Mouse (Mus musculus): Measurements from ENCODE around the gene Arid5b.

Gene Arid5b

DNA sequence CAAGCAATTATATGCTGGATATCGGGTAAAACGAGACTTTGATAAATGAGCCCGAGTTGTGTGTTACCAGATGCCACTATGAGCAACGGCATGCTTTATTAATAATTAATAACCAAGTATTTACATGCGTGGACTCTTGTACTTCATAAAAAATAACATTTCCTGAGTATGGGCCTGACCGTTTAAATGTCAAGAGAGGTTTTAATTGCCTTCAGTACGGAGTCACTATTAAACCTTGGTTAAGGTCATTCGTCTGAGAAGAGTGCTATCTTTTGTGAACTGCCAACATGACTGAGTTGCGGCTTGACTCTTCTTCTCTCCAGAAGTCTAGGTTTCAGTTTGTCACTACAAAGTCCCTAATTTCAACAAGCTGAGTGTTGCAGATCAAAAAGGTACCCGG, 8.8 kb downstream of the Arid5b start:
- DNase-seq (ENCODE audit: low spot score in 2 of 2): no peak

DNA sequence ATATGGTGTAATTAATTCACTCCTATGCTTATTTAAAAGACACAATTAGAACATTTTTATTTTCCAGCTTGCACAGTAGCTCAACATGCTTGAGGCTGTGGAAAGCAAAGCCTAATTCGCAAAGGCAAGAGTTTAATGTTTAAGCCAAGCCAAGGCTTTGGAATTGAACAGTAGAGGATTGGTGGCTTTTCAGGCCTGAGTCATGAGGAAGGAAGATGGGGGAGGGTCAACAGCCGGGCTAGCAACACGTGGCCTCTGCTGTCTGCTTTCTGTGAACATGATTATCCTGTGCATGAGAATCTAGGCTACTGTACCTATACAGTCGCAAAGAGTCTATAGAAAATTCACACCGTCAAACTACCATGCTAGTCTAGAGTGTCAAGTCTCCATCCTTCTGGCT, 9.9 kb downstream of the Arid5b start:
- DNase-seq (ENCODE audit: low spot score in 2 of 2): peak in 1 of 2 experiments; percentile 16

GRCm38 (mm10) chr10:68263969-68264688, 14.4 kb downstream of the Arid5b start:
- no peak for DNase-seq (ENCODE audit: low spot score in 2 of 2)

DNA sequence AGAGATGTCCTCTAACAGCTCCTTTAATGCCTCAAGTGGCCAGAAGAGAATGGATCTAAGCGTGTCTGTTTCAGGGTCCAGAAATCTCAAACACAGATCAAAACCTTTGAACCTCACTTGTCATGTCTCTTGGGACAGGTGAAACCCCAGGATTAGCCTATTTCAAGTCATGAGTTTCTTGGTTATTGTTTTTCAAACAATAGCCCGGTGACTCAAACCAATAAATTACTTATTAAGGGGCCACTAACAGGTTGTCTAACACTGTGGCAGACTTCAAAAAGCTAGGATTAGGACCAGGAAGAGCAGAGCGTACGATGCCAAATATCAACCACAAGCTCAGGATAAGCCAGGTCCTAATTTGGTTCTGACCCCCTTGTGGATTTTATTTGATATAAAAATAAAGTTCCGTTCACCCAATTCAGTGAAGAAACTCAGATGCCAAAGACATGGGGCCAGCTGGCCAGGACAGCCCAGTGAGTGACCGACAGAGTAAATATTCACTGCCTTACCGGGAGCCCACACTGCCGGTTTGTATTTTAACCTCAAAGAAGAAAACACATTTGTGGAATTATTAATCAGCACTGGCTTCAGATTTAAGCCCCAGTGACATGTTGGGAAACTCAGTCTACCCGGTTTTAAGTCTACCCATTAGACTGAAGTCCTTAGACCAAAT, 15.1 kb downstream of the Arid5b start:
- no peak for DNase-seq (ENCODE audit: low spot score in 2 of 2)

DNA sequence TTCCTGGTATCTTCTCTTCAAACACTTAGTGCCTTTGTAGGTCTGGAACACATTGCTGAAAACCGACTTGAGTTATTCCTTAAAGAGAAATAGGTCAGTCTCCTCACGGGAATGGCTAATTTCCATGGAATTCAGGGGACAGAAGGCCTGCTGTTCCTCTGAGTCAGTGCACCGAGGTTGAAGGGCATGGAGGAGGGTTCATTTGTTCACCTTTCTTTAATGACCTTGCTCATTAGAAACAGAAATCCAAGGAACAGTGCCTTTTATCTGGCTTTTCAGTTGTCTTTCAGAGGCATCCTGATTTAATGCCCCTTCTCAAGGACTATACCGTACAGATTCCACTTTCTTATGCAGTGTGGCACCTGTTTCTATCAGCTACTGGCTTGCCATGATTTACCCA, 18.9 kb downstream of the Arid5b start:
- no peak for DNase-seq (ENCODE audit: low spot score in 2 of 2)

DNA sequence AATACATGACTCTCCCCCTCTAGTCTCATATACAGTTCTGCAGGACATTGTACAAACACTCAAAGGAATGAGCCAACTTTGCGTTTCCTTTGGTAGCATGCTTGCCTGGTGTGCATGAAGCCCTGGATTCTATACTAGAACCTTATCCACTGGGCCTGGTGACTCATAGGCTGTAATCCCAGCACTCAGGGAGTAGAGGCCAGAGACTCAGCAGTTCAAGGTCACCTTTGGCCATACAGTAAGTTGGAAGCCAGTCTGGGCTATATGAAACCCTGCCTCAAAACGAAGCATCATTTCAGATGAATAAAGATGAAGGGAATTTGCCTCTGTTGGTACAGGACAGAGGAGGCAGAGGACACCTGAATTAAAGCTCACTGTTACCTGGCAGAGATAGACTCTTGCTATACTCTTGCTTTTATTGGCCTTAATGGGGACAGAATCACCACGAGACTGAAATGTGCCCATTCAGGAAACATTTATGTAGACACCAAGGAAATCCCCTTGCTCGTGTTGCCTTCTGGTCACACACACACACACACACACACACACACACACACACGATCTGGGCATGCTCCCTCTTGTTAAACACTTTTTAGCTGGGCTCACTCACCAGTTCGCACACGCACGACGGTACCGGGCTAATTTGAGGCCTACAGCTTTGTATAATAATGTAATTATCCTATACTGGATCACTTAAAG, 21.0 kb downstream of the Arid5b start:
- no peak for DNase-seq (ENCODE audit: low spot score in 2 of 2)

DNA sequence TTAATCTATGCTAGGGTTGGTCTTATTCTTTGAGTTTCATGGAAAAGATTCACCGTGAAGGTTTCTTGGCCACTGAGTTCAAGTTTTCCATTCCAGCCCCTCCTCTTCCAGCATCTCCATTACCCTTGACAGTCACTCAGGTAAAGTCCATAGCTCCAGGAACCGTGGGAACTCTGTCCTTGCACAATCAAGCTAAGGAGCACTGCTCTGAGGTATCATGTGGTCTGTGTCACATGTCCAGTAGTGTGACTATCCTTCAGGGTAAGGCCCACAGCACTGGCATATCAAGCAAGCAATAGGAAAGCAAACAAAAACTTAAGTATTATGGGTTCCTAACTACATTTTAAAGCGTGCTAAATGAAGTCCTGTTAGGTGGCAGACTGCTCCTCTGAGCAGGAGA, 22.4 kb downstream of the Arid5b start:
- no peak for DNase-seq (ENCODE audit: low spot score in 2 of 2)

DNA sequence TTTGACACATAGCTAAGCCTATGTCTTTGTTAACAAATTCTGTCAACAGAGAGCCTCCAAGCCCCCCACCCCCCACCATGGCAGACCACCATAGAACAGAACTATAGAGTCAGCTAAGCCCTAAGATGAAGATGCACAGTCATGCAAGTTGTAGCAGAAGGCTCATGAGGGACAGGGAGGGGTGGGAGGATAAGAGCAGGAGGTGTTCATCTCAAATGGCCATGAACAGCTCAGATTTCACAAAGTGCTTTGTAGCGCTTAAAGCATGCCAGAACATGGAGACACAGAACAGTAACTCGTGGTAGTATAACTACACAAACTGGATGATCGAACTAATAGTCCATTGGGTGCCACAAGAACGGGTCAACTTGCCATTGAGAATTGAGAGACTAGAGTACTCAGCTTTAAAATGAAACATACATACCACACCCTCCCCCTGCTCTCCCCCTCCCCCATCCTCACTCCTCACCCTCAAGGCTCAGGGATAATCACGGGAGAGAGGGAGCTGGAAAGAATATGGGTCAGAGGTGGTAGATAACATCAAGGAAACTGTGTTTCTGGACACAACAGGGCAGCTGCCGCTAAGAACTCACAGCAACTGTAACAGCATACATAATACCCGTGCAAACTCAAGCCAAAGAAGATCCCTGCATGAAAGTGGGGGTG, 25.0 kb downstream of the Arid5b start:
- DNase-seq (ENCODE audit: low spot score in 2 of 2): no peak

- no peak for DNase-seq (ENCODE audit: low spot score in 2 of 2)
These were observed 25.9 kb downstream of the Arid5b start for GRCm38 (mm10) chr10:68252650-68253049.

- DNase-seq (ENCODE audit: low spot score in 2 of 2): no peak
These were observed 29.2 kb downstream of the Arid5b start for GRCm38 (mm10) chr10:68249355-68249782.

- no peak for DNase-seq (ENCODE audit: low spot score in 2 of 2)
These were observed 30.1 kb downstream of the Arid5b start for GRCm38 (mm10) chr10:68248281-68249015.

DNA sequence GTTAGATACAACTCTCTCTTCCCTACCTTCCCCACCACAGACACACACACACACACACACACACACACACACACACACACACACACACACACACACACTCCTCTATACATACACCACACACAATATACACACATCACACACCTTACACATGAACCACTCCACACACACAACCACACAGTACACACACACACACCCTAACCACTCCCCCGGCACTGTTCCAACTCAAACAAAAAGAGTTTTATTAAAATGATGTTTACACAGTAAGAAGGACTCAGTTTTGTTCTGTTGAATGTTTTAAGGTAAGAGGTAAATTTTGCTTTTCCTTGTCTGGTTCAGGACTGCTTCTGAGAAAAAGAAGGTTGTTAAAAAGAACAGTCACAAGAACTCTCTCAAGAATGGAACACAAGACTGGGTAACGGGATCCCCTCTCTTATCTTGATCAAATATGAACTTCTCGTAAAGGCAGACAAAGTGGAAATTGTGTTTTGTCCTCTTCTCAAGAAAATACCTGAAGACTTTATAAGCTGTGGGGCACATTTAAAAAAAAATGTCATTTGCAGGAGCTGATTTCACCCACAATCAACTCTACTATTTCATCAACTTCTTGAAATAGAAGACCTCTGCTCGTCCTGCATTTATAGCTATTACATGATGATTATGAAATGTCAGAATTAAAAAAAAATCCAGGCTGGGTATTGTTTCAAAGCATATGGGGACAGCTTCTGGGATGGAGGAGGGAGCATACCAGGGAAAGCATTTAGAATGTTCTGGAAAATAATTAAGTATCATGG, 30.9 kb downstream of the Arid5b start:
- no peak for DNase-seq (ENCODE audit: low spot score in 2 of 2)

GRCm38 (mm10) chr10:68246603-68247247, 31.8 kb downstream of the Arid5b start:
- DNase-seq (ENCODE audit: low spot score in 2 of 2): no peak

DNA sequence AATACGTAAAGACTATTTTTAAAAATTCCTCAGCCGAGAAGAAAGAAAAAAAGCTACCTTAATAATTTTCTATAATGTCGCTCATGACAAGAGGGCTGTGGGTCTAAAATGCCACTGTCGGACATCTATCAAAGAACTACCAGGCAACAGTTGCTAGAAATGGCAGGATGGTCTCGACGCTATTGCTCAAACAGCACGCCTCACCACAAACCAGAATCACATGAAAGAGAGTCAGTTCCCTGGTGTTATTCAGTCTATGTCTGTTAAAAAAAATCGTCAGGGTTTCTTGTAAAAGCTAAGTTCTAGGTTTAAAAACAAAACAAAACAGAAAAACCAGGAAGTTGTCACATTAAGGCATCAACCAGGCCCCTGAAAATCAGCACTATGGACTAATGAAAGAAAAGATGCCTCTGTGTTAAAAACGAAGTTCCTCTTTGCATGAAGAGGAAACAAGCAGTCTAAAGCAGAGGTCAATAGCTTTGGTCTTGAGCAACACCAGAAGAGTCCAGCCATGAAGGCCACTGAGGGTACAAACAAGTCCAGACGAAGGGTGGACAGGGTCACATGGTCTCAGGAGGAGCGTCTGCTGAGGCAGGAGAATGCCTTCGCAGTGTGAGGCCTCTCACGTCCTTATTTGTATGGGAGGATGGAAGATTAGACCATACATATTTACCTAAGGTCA, 37.6 kb downstream of the Arid5b start:
- DNase-seq (ENCODE audit: low spot score in 2 of 2): no peak

- no peak for DNase-seq (ENCODE audit: low spot score in 2 of 2)
These were observed 38.3 kb downstream of the Arid5b start for GRCm38 (mm10) chr10:68240094-68240803.

- no peak for DNase-seq (ENCODE audit: low spot score in 2 of 2)
These were observed 39.0 kb downstream of the Arid5b start for GRCm38 (mm10) chr10:68239426-68240070.

- no peak for DNase-seq (ENCODE audit: low spot score in 2 of 2)
These were observed 39.7 kb downstream of the Arid5b start for GRCm38 (mm10) chr10:68238707-68239425.

GRCm38 (mm10) chr10:68238182-68238581, 40.4 kb downstream of the Arid5b start:
- no peak for DNase-seq (ENCODE audit: low spot score in 2 of 2)

Measured in frontal cortex, postnatal 10 days (tissue).